Mouse (Mus musculus): ENCODE results near the gene Tescl. TPM values are rescaled to one million over a fixed set of nuclear protein-coding genes. Genes with fewer than 3 reads are reported as not detected.

Gene Tescl
- polyA plus RNA-seq, 1 experiment from 2014 or later: 0.29 TPM

GRCm38 (mm10) chr7:24287670-24288069 lies 46.1 kb downstream of the Tescl start:
- Histone ChIP-seq H3K4me1 (ENCODE audit: control insufficient read depth, insufficient read depth, low read length) (no peaks in the 10 kb centered on the region), H3K9me3 (replicated peaks; ENCODE audit: control insufficient read depth, low read length, poor library complexity, severe bottlenecking) (no peaks in the 10 kb centered on the region), H3K9ac (ENCODE audit: low read depth, low read length) (no peak overlapping the region), H3K27me3 (ENCODE audit: control insufficient read depth, insufficient read depth, low read depth, low read length) (no peaks in the 10 kb centered on the region), H3K4me2 (ENCODE audit: low read length) (no peak overlapping the region), H3K4me3 (ENCODE audit: low read depth, low read length) (no peak overlapping the region), H3K27ac (ENCODE audit: low read length) (no peak overlapping the region), H3K36me3 (ENCODE audit: control insufficient read depth, insufficient read depth, low read length) (peaks cover 42% of the 10 kb centered on the region)
- WGBS: 89% methylated on average over 5 of the region's 5 CpGs
- no peak for ATAC-seq

- ATAC-seq: no peak
- no peak overlapping the region for H3K4me3 ChIP-seq (ENCODE audit: low read depth, low read length)
- no peak overlapping the region for H3K4me2 ChIP-seq (ENCODE audit: low read length)
- H3K9ac ChIP-seq (ENCODE audit: low read depth, low read length): no peak overlapping the region
- WGBS: 77% methylated on average over 4 of the region's 4 CpGs
- no peaks in the 10 kb centered on the region for H3K27me3 ChIP-seq (ENCODE audit: control insufficient read depth, insufficient read depth, low read depth, low read length)
- no peaks in the 10 kb centered on the region for H3K4me1 ChIP-seq (ENCODE audit: control insufficient read depth, insufficient read depth, low read length)
- no peak overlapping the region for H3K27ac ChIP-seq (ENCODE audit: low read length)
- peaks cover 35% of the 10 kb centered on the region for H3K36me3 ChIP-seq (ENCODE audit: control insufficient read depth, insufficient read depth, low read length)
- no peaks in the 10 kb centered on the region for H3K9me3 ChIP-seq (replicated peaks; ENCODE audit: control insufficient read depth, low read length, poor library complexity, severe bottlenecking)
Observed at GRCm38 (mm10) chr7:24286916-24287315, 46.8 kb downstream of the Tescl start.

DNA sequence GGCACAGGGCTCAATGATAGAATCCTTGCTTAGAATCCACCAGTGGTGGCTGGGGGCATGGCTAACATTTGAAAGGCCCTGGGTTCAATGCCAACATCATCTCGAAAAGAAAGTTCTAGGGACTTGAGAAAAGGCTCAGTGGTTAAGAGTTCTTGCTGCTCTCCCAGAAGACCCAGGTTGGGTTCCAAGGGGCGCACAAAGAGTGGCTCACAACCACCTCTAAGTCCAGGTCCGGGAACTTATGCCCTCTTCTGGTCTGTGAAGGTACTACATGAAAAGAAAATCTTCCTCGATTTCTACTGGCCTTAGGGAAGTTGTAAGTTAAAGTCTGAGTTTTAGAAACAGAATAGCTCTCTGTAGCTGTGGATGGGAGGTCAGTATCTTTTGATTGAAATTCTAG lies 47.6 kb downstream of the Tescl start:
- H3K4me3 ChIP-seq (ENCODE audit: low read depth, low read length): no peak overlapping the region
- ATAC-seq: no peak
- H3K9ac ChIP-seq (ENCODE audit: low read depth, low read length): no peak overlapping the region
- peaks cover 27% of the 10 kb centered on the region for H3K36me3 ChIP-seq (ENCODE audit: control insufficient read depth, insufficient read depth, low read length)
- 57% methylated on average over 4 of the region's 4 CpGs for WGBS
- H3K27me3 ChIP-seq (ENCODE audit: control insufficient read depth, insufficient read depth, low read depth, low read length): no peaks in the 10 kb centered on the region
- no peaks in the 10 kb centered on the region for H3K4me1 ChIP-seq (ENCODE audit: control insufficient read depth, insufficient read depth, low read length)
- H3K9me3 ChIP-seq (replicated peaks; ENCODE audit: control insufficient read depth, low read length, poor library complexity, severe bottlenecking): no peaks in the 10 kb centered on the region
- H3K4me2 ChIP-seq (ENCODE audit: low read length): no peak overlapping the region
- H3K27ac ChIP-seq (ENCODE audit: low read length): no peak overlapping the region

Small RNAs within 50 kb of the gene (microRNA-seq; reads per million reads assigned to microRNA genes)
- gene Gm27592: not detected

Other genes starting within 250 kb of the Tescl start
- 11.2 and 12.1 TPM in 2 replicates for gene Zfp112, start 221.6 kb downstream of the Tescl start, polyA plus RNA-seq (2015; fragmentation: Nextera tagmentation; extraction: Ambion mirVana)
- 23.0 and 24.5 TPM in 2 replicates for gene Zfp235, start 199.8 kb downstream of the Tescl start, polyA plus RNA-seq (2015; fragmentation: Nextera tagmentation; extraction: Ambion mirVana)
- gene Zfp114, start 158.9 kb downstream of the Tescl start, polyA plus RNA-seq (2015; fragmentation: Nextera tagmentation; extraction: Ambion mirVana): 4.8 and 5.3 TPM in 2 replicates
- 4.9 and 5.4 TPM in 2 replicates for gene Zfp111, start 122.5 kb downstream of the Tescl start, polyA plus RNA-seq (2015; fragmentation: Nextera tagmentation; extraction: Ambion mirVana)
- gene Zfp109, start 96.4 kb downstream of the Tescl start, polyA plus RNA-seq (2015; fragmentation: Nextera tagmentation; extraction: Ambion mirVana): 4.3 and 5.5 TPM in 2 replicates
- gene Zfp108, start 79.1 kb downstream of the Tescl start, polyA plus RNA-seq (2015; fragmentation: Nextera tagmentation; extraction: Ambion mirVana): 6.7 and 6.9 TPM in 2 replicates
- gene Zfp93, start 63.5 kb downstream of the Tescl start, polyA plus RNA-seq (2015; fragmentation: Nextera tagmentation; extraction: Ambion mirVana): 7.1 and 7.5 TPM in 2 replicates
- gene Zfp61, start 32.7 kb downstream of the Tescl start, polyA plus RNA-seq (2015; fragmentation: Nextera tagmentation; extraction: Ambion mirVana): 46.2 and 46.3 TPM in 2 replicates
- 22.2 and 23.1 TPM in 2 replicates for gene Zfp94, start 17.3 kb downstream of the Tescl start, polyA plus RNA-seq (2015; fragmentation: Nextera tagmentation; extraction: Ambion mirVana)
- not detected in 2 replicates for gene Lypd5, start 15.3 kb upstream of the Tescl start, polyA plus RNA-seq (2015; fragmentation: Nextera tagmentation; extraction: Ambion mirVana)
- gene Kcnn4, start 36.3 kb upstream of the Tescl start, polyA plus RNA-seq (2015; fragmentation: Nextera tagmentation; extraction: Ambion mirVana): 0.81 and 0.84 TPM in 2 replicates
- gene Smg9, start 65.7 kb upstream of the Tescl start, polyA plus RNA-seq (2015; fragmentation: Nextera tagmentation; extraction: Ambion mirVana): 38.3 and 39.4 TPM in 2 replicates
- gene Irgc1, start 118.4 kb upstream of the Tescl start, polyA plus RNA-seq (2015; fragmentation: Nextera tagmentation; extraction: Ambion mirVana): not detected in 2 replicates
- 1.6 and 1.8 TPM in 2 replicates for gene Plaur, start 128.5 kb upstream of the Tescl start, polyA plus RNA-seq (2015; fragmentation: Nextera tagmentation; extraction: Ambion mirVana)
- gene Cadm4, start 148.1 kb upstream of the Tescl start, polyA plus RNA-seq (2015; fragmentation: Nextera tagmentation; extraction: Ambion mirVana): 63.2 and 75.3 TPM in 2 replicates
- gene Zfp428, start 173.1 kb upstream of the Tescl start, polyA plus RNA-seq (2015; fragmentation: Nextera tagmentation; extraction: Ambion mirVana): 298 and 327 TPM in 2 replicates
- gene AC161166.1, start 178.5 kb upstream of the Tescl start, polyA plus RNA-seq (2015; fragmentation: Nextera tagmentation; extraction: Ambion mirVana): 1.6 and 1.7 TPM in 2 replicates
- gene Irgq, start 196.8 kb upstream of the Tescl start, polyA plus RNA-seq (2015; fragmentation: Nextera tagmentation; extraction: Ambion mirVana): 26.3 and 26.9 TPM in 2 replicates
- not detected in 2 replicates for gene Pinlyp, start 212.2 kb upstream of the Tescl start, polyA plus RNA-seq (2015; fragmentation: Nextera tagmentation; extraction: Ambion mirVana)
- 66.1 and 66.9 TPM in 2 replicates for gene Xrcc1, start 212.4 kb upstream of the Tescl start, polyA plus RNA-seq (2015; fragmentation: Nextera tagmentation; extraction: Ambion mirVana)